Mouse (Mus musculus): ENCODE measurements around the gene Gm27021. TPM values are rescaled to one million over a fixed set of nuclear protein-coding genes. Genes with fewer than 3 reads are reported as not detected.
"Not testable (repeated sequence)": the region's sequence is repeated elsewhere in the genome, so short reads cannot be mapped to it uniquely, and the experiment has no call there.

Gene Gm27021
- polyA plus RNA-seq, 1 experiment from 2014 or later, result 2.0 TPM

DNA sequence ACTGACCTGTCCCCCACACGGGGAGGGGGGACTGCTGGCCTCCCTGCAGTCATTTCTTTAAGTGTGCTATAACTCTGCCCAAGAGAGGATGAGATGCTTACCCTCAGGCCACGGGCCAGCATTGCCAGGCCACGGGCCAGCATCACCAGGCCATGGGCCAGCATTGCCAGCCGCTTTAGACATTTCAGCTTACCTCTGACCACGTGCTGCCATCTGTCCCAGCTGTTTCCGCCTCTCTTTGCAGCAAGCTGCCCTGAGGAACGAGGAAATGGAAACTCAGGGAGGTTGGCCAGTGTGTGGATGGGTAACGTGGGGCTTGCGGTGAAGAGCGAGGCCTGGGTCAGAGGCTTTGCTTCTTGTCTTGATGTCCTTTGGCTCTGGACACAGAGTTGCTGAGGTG lies 13.2 kb upstream of the Gm27021 start:
- Histone ChIP-seq H3K9me3 (replicated peaks; ENCODE audit: control insufficient read depth, low read length) (no peaks in the 10 kb centered on the region), H3K4me2 (no peak overlapping the region), H3K36me3 (ENCODE audit: control insufficient read depth, insufficient read depth, low read length) (no peaks in the 10 kb centered on the region), H3K27me3 (ENCODE audit: control insufficient read depth, insufficient read depth, low read length) (peaks cover 2% of the 10 kb centered on the region), H3K27ac (ENCODE audit: low read depth, low read length) (no peak overlapping the region), H3K4me1 (ENCODE audit: control insufficient read depth, insufficient read depth, low read length) (no peaks in the 10 kb centered on the region; the same call in 1 of the 2 replicates), H3K4me3 (ENCODE audit: low read depth, low read length) (no peak overlapping the region), H3K9ac (ENCODE audit: low read depth, low read length) (no peak overlapping the region)
- 76% methylated on average over 10 of the region's 10 CpGs for WGBS (ENCODE audit: insufficient replicate concordance)
- ATAC-seq (replicated peaks; ENCODE audit: insufficient number of reproducible peaks, low FRiP score, low TSS enrichment), result no peak

- not testable (repeated sequence) for H3K4me1 ChIP-seq (ENCODE audit: control insufficient read depth, insufficient read depth, low read length); H3K27ac ChIP-seq (ENCODE audit: low read depth, low read length); H3K9me3 ChIP-seq (replicated peaks; ENCODE audit: control insufficient read depth, low read length); H3K9ac ChIP-seq (ENCODE audit: low read depth, low read length); H3K27me3 ChIP-seq (ENCODE audit: control insufficient read depth, insufficient read depth, low read length); H3K4me2 ChIP-seq; ATAC-seq (replicated peaks; ENCODE audit: insufficient number of reproducible peaks, low FRiP score, low TSS enrichment); H3K36me3 ChIP-seq (ENCODE audit: control insufficient read depth, insufficient read depth, low read length); H3K4me3 ChIP-seq (ENCODE audit: low read depth, low read length)
- 51% methylated on average over 7 of the region's 7 CpGs for WGBS (ENCODE audit: insufficient replicate concordance)
These were observed 12.5 kb upstream of the Gm27021 start for GRCm38 (mm10) chr8:120680405-120680804.

GRCm38 (mm10) chr8:120679629-120680387 lies 11.9 kb upstream of the Gm27021 start:
- H3K9me3 ChIP-seq (replicated peaks; ENCODE audit: control insufficient read depth, low read length), result no peaks in the 10 kb centered on the region
- peaks cover 2% of the 10 kb centered on the region for H3K27me3 ChIP-seq (ENCODE audit: control insufficient read depth, insufficient read depth, low read length)
- no peak overlapping the region for H3K27ac ChIP-seq (ENCODE audit: low read depth, low read length)
- WGBS (ENCODE audit: insufficient replicate concordance), result 24% methylated on average over 11 of the region's 11 CpGs
- H3K4me1 ChIP-seq (ENCODE audit: control insufficient read depth, insufficient read depth, low read length), result no peaks in the 10 kb centered on the region; the same call in 1 of the 2 replicates
- H3K36me3 ChIP-seq (ENCODE audit: control insufficient read depth, insufficient read depth, low read length), result no peaks in the 10 kb centered on the region
- ATAC-seq (replicated peaks; ENCODE audit: insufficient number of reproducible peaks, low FRiP score, low TSS enrichment), result no peak
- H3K4me2 ChIP-seq, result no peak overlapping the region
- no peak overlapping the region for H3K4me3 ChIP-seq (ENCODE audit: low read depth, low read length)
- no peak overlapping the region for H3K9ac ChIP-seq (ENCODE audit: low read depth, low read length)

DNA sequence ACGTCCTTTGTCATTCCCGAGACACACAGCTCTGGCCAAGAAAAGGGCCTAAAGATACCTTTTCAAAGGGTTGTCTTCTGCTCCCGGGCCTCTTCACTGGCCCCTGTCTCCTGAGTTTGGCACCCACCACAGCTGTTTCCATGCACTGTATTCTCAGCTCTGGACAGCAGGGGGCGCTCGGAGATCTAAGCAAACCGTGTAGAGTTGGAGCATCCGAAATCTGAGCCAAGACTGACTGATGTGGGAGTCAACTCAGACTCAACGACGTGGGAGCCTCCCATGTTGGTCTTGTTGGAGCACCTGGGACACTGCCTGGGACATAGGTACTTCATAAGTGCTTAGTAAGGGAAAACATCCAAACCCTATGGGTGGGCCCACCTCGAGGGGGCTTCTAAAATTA lies 10.6 kb upstream of the Gm27021 start:
- Histone ChIP-seq H3K9ac (ENCODE audit: low read depth, low read length) (no peak overlapping the region), H3K9me3 (replicated peaks; ENCODE audit: control insufficient read depth, low read length) (no peaks in the 10 kb centered on the region), H3K4me1 (ENCODE audit: control insufficient read depth, insufficient read depth, low read length) (no peaks in the 10 kb centered on the region), H3K36me3 (ENCODE audit: control insufficient read depth, insufficient read depth, low read length) (peaks cover 7% of the 10 kb centered on the region), H3K27me3 (ENCODE audit: control insufficient read depth, insufficient read depth, low read length) (peaks cover 2% of the 10 kb centered on the region; the same call in 1 of the 2 replicates), H3K4me2 (no peak overlapping the region), H3K27ac (ENCODE audit: low read depth, low read length) (no peak overlapping the region), H3K4me3 (ENCODE audit: low read depth, low read length) (no peak overlapping the region)
- no peak for ATAC-seq (replicated peaks; ENCODE audit: insufficient number of reproducible peaks, low FRiP score, low TSS enrichment)
- WGBS (ENCODE audit: insufficient replicate concordance), result 14% methylated on average over 10 of the region's 10 CpGs

DNA sequence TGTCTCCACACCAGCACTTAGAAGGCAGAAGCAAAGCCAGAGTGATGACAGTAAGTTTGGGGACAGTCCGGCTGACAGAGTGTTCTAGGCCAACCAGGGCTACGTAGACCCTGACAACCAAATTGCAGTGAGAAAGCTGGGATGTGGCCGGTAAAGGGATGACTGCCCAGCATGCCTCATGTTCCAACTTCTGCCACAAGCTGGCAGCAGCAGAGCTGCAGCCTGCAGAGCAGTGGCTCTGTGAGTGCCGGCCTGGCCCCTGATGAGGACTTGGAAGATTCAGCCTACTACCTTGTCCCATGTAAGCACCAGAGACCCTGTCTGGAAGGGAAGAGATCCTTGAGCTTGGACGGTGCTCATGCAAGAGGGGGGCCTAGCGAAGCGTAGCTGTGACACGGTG lies 7.8 kb upstream of the Gm27021 start:
- Histone ChIP-seq H3K4me3 (ENCODE audit: low read depth, low read length) (no peak overlapping the region), H3K4me1 (ENCODE audit: control insufficient read depth, insufficient read depth, low read length) (peaks cover 3% of the 10 kb centered on the region; the same call in 1 of the 2 replicates), H3K27me3 (ENCODE audit: control insufficient read depth, insufficient read depth, low read length) (no peaks in the 10 kb centered on the region), H3K4me2 (no peak overlapping the region), H3K9me3 (replicated peaks; ENCODE audit: control insufficient read depth, low read length) (no peaks in the 10 kb centered on the region), H3K27ac (ENCODE audit: low read depth, low read length) (no peak overlapping the region), H3K9ac (ENCODE audit: low read depth, low read length) (no peak overlapping the region), H3K36me3 (ENCODE audit: control insufficient read depth, insufficient read depth, low read length) (peaks cover 26% of the 10 kb centered on the region)
- ATAC-seq (replicated peaks; ENCODE audit: insufficient number of reproducible peaks, low FRiP score, low TSS enrichment), result no peak
- WGBS (ENCODE audit: insufficient replicate concordance), result 67% methylated on average over 8 of the region's 8 CpGs

- Histone ChIP-seq H3K9ac (ENCODE audit: low read depth, low read length) (no peak overlapping the region), H3K9me3 (replicated peaks; ENCODE audit: control insufficient read depth, low read length) (no peaks in the 10 kb centered on the region), H3K4me1 (ENCODE audit: control insufficient read depth, insufficient read depth, low read length) (peaks cover 6% of the 10 kb centered on the region; the same call in 1 of the 2 replicates), H3K27ac (ENCODE audit: low read depth, low read length) (no peak overlapping the region), H3K4me2 (no peak overlapping the region), H3K36me3 (ENCODE audit: control insufficient read depth, insufficient read depth, low read length) (peaks cover 35% of the 10 kb centered on the region), H3K27me3 (ENCODE audit: control insufficient read depth, insufficient read depth, low read length) (no peaks in the 10 kb centered on the region), H3K4me3 (ENCODE audit: low read depth, low read length) (no peak overlapping the region)
- no peak for ATAC-seq (replicated peaks; ENCODE audit: insufficient number of reproducible peaks, low FRiP score, low TSS enrichment)
- 95% methylated on average over 7 of the region's 7 CpGs for WGBS (ENCODE audit: insufficient replicate concordance)
These were observed 5.4 kb upstream of the Gm27021 start for GRCm38 (mm10) chr8:120673298-120673697.

GRCm38 (mm10) chr8:120672626-120673229 lies 4.8 kb upstream of the Gm27021 start:
- Histone ChIP-seq H3K4me3 (ENCODE audit: low read depth, low read length) (no peak overlapping the region), H3K4me1 (ENCODE audit: control insufficient read depth, insufficient read depth, low read length) (peaks cover 6% of the 10 kb centered on the region; the same call in 1 of the 2 replicates), H3K9me3 (replicated peaks; ENCODE audit: control insufficient read depth, low read length) (no peaks in the 10 kb centered on the region), H3K9ac (ENCODE audit: low read depth, low read length) (no peak overlapping the region), H3K27ac (ENCODE audit: low read depth, low read length) (no peak overlapping the region), H3K27me3 (ENCODE audit: control insufficient read depth, insufficient read depth, low read length) (no peaks in the 10 kb centered on the region), H3K36me3 (ENCODE audit: control insufficient read depth, insufficient read depth, low read length) (peaks cover 35% of the 10 kb centered on the region), H3K4me2 (no peak overlapping the region)
- ATAC-seq (replicated peaks; ENCODE audit: insufficient number of reproducible peaks, low FRiP score, low TSS enrichment), result no peak
- 88% methylated on average over 16 of the region's 16 CpGs for WGBS (ENCODE audit: insufficient replicate concordance)

- H3K4me2 ChIP-seq, result no peak overlapping the region
- H3K27me3 ChIP-seq (ENCODE audit: control insufficient read depth, insufficient read depth, low read length), result no peaks in the 10 kb centered on the region
- peaks cover 9% of the 10 kb centered on the region for H3K4me1 ChIP-seq (ENCODE audit: control insufficient read depth, insufficient read depth, low read length)
- WGBS (ENCODE audit: insufficient replicate concordance), result 89% methylated on average over 6 of the region's 6 CpGs
- H3K9me3 ChIP-seq (replicated peaks; ENCODE audit: control insufficient read depth, low read length), result no peaks in the 10 kb centered on the region
- H3K36me3 ChIP-seq (ENCODE audit: control insufficient read depth, insufficient read depth, low read length), result peaks cover 35% of the 10 kb centered on the region
- H3K4me3 ChIP-seq (ENCODE audit: low read depth, low read length), result no peak overlapping the region
- no peak for ATAC-seq (replicated peaks; ENCODE audit: insufficient number of reproducible peaks, low FRiP score, low TSS enrichment)
- H3K27ac ChIP-seq (ENCODE audit: low read depth, low read length), result no peak overlapping the region
- no peak overlapping the region for H3K9ac ChIP-seq (ENCODE audit: low read depth, low read length)
These were observed 3.9 kb upstream of the Gm27021 start for GRCm38 (mm10) chr8:120671775-120672174.

All from heart, embryonic 11.5 days (tissue).